Mouse (Mus musculus): Measurements from ENCODE around the gene Ehd3. TPM values are rescaled to one million over a fixed set of nuclear protein-coding genes. Genes with fewer than 3 reads are reported as not detected.

Ehd3 gene
- 16.4 and 24.3 TPM in 2 replicates for polyA plus RNA-seq (2015; fragmentation: Nextera tagmentation; extraction: Ambion mirVana)

DNA sequence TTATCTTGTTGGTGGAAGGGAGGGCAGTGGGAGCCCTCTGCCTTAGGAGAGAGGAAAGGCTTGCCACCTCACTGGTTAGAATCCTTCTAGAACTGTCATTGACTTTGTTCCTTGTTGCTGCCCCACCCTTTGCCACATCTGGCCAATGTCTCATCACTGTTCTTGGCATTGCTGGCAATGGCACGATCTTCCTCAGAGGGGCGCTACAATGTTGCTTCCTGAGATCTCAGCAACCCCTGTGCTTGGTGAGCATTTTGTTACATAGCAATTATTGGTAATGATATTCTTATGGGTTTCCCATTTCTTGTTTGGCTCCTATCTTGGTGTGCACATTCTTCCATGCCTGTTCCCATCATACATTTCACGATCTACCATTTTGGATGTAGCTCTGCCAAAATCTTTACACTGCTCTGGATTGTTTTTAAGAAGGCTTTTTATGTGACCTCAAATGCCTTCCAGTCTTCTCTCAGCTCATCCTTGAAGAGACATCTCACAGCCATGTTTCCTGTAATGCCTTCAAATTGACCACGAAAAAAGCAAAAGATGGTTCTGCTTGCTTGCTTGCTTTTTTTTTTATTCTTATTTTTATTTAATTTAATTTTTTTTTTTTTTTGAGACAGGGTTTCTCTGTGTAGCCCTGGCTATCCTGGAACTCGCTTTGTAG lies at the start of gene Ehd3:
TSS of gene Ehd3 (plus strand) at position 614 of the 664 bp plus-strand sequence.
- peaks cover 13% of the 10 kb centered on the region for H3K4me1 ChIP-seq (replicated peaks)
- WGBS (ENCODE audit: insufficient replicate concordance), result 59% methylated on average over 5 of the region's 5 CpGs
- no peak within 1 kb of the TSS; the same call in 1 of the 2 replicates for H3K27ac ChIP-seq
- peak within 1 kb of the TSS; percentile 61 for H3K4me3 ChIP-seq (replicated peaks)
- DNase-seq (no peak), ATAC-seq (ENCODE audit: low read depth) (no peak)
- no peaks in the 10 kb centered on the region for H3K9me3 ChIP-seq (replicated peaks)
- H3K36me3 ChIP-seq, result no peaks in the 10 kb centered on the region
- H3K27me3 ChIP-seq, result peaks cover 18% of the 10 kb centered on the region
- H3K4me2 ChIP-seq, result peak within 1 kb of the TSS; percentile 67
- peak within 1 kb of the TSS; percentile 67 for H3K9ac ChIP-seq

GRCm38 (mm10) chr17:73770964-73771363 lies 33.0 kb upstream of the Ehd3 start:
- H3K4me2 ChIP-seq, result no peak overlapping the region
- H3K4me1 ChIP-seq (replicated peaks), result no peaks in the 10 kb centered on the region
- H3K9ac ChIP-seq, result no peak overlapping the region
- 47% methylated on average over 8 of the region's 8 CpGs for WGBS (ENCODE audit: insufficient replicate concordance)
- H3K27ac ChIP-seq, result no peak overlapping the region
- H3K9me3 ChIP-seq (replicated peaks), result no peaks in the 10 kb centered on the region
- no peaks in the 10 kb centered on the region for H3K36me3 ChIP-seq
- DNase-seq, result no peak
- H3K27me3 ChIP-seq, result no peaks in the 10 kb centered on the region
- 0 out of 2 replicates have a peak, but pooled peaks have one; percentile 23 for ATAC-seq (ENCODE audit: low read depth)
- no peak overlapping the region for H3K4me3 ChIP-seq (replicated peaks)

DNA sequence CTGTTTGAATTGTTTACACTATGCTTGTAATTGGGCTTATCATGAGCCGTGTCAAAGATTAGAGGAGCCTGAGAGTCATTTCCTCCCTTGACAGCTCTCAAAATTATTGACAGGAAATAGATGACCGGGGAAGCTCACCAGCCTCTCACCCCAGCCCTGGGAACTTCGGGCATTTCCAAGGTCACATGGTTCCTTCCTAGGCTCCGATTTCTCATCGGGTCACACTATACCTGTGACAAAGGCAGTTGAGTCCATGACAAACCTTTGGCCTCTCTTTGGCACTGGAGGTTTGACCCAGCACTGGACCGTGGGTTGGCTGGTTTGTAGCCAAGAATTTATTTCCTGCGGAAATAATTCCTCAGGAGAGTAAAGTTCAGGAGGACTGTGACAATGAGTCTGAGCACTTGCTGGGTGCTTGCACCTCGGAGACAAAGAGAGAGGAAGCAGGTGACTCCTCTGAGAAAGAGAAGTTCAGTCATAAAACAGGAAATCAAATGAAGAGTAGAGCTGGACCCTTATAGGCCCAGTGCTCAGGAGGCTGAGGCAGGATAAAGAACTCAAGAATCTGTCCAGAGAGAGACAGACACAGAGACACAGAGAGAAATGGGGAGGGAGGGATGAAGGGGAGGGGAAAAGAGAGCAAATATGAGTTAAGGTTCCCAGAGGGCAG lies 17.2 kb upstream of the Ehd3 start:
- Histone ChIP-seq H3K4me1 (replicated peaks) (no peaks in the 10 kb centered on the region), H3K36me3 (no peaks in the 10 kb centered on the region), H3K27me3 (no peaks in the 10 kb centered on the region), H3K4me3 (replicated peaks) (no peak overlapping the region), H3K9me3 (replicated peaks) (no peaks in the 10 kb centered on the region), H3K4me2 (no peak overlapping the region), H3K9ac (no peak overlapping the region), H3K27ac (no peak overlapping the region)
- ATAC-seq (ENCODE audit: low read depth) (no peak), DNase-seq (no peak)
- WGBS (ENCODE audit: insufficient replicate concordance), result 28% methylated on average over 8 of the region's 8 CpGs

DNA sequence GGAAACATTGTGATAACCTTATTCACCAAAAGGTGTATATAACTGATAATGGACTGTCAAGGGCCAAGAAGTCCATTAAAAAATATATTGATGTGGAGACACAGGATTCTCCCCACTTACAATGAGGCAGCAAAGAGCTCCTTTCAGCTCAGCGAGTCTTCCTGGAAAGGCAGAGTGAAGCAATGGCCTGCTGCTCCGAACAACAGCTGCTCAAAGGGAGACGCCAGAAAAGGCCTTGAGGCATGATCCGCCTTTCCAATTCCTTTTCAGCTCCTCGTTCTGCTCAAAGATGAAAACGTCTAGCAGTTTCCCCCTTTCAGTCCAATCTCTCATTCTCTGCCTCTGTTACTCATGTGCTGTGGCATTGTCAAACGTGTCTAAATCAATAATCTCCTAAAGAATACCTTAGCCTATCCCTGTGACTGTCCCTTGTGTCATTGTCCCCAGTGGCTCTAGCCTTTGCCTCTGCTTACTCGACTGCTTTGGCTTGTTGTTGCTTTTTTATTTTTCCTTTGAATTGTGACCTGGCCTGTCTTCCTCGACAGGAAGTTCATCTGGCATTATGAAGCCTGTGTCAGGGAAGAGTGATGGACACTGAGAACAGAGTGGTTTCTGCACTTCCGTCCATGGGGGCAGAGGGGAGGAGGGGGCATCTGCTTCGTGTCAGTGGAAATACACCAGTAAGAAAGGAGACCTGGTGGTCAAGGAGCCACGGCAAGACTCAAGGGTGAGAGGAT lies 13.5 kb upstream of the Ehd3 start:
- ATAC-seq (ENCODE audit: low read depth), result no peak
- H3K9me3 ChIP-seq (replicated peaks), result no peaks in the 10 kb centered on the region
- no peak overlapping the region for H3K27ac ChIP-seq
- no peaks in the 10 kb centered on the region for H3K4me1 ChIP-seq (replicated peaks)
- H3K4me3 ChIP-seq (replicated peaks), result no peak overlapping the region
- no peak for DNase-seq
- 39% methylated on average over 12 of the region's 12 CpGs for WGBS (ENCODE audit: insufficient replicate concordance)
- no peak overlapping the region for H3K9ac ChIP-seq
- H3K36me3 ChIP-seq, result no peaks in the 10 kb centered on the region
- no peaks in the 10 kb centered on the region for H3K27me3 ChIP-seq
- no peak overlapping the region for H3K4me2 ChIP-seq

- no peaks in the 10 kb centered on the region for H3K4me1 ChIP-seq (replicated peaks)
- H3K9me3 ChIP-seq (replicated peaks), result no peaks in the 10 kb centered on the region
- H3K36me3 ChIP-seq, result no peaks in the 10 kb centered on the region
- no peaks in the 10 kb centered on the region for H3K27me3 ChIP-seq
- ATAC-seq (ENCODE audit: low read depth) (no peak), DNase-seq (no peak)
- H3K4me3 ChIP-seq (replicated peaks), result no peak overlapping the region
- 54% methylated on average over 6 of the region's 6 CpGs for WGBS (ENCODE audit: insufficient replicate concordance)
- H3K9ac ChIP-seq, result no peak overlapping the region
- H3K27ac ChIP-seq, result no peak overlapping the region
- no peak overlapping the region for H3K4me2 ChIP-seq
Observed at GRCm38 (mm10) chr17:73796789-73797188, 7.1 kb upstream of the Ehd3 start.

DNA sequence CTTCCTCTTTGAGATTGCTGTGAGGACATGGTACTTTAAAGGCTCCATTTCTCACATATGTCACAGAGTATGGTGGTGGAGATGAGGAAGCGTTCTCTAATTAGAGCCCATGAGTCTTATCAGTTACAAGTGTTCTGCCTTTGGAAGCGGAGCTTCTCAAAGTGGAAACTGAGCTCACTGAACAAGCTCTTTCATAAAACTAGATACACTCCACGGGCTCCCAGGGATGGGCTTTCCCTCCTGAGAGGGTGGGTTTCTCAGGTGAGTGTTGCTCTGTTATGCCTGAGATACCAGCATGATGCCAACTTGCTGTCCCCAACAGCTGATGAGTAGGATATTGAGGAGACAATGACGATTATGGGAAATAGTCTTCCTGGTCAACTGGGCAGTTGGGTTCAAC lies 6.2 kb upstream of the Ehd3 start:
- no peak for ATAC-seq (ENCODE audit: low read depth)
- Histone ChIP-seq H3K4me1 (replicated peaks) (no peaks in the 10 kb centered on the region), H3K36me3 (no peaks in the 10 kb centered on the region), H3K27ac (no peak overlapping the region), H3K9ac (no peak overlapping the region), H3K4me3 (replicated peaks) (no peak overlapping the region), H3K27me3 (no peaks in the 10 kb centered on the region), H3K9me3 (replicated peaks) (no peaks in the 10 kb centered on the region), H3K4me2 (no peak overlapping the region)
- 61% methylated on average over 4 of the region's 4 CpGs for WGBS (ENCODE audit: insufficient replicate concordance)
- DNase-seq, result no peak

GRCm38 (mm10) chr17:73804592-73805271 lies 798 bp downstream of the Ehd3 start:
- H3K4me2 ChIP-seq, result peak overlapping the region; percentile 67
- H3K4me1 ChIP-seq (replicated peaks), result peaks cover 20% of the 10 kb centered on the region
- peak; percentile 83 for ATAC-seq (ENCODE audit: low read depth)
- H3K9me3 ChIP-seq (replicated peaks), result no peaks in the 10 kb centered on the region
- H3K9ac ChIP-seq, result peak overlapping the region; percentile 67
- H3K27me3 ChIP-seq, result peaks cover 18% of the 10 kb centered on the region
- peak; percentile 65 for DNase-seq
- no peak overlapping the region; the same call in 1 of the 2 replicates for H3K27ac ChIP-seq
- H3K36me3 ChIP-seq, result no peaks in the 10 kb centered on the region
- WGBS (ENCODE audit: insufficient replicate concordance), result 1% methylated on average over 45 of the region's 45 CpGs
- H3K4me3 ChIP-seq (replicated peaks), result peak overlapping the region; percentile 61

GRCm38 (mm10) chr17:73806331-73806730 lies 2.4 kb downstream of the Ehd3 start:
- no peak for ATAC-seq (ENCODE audit: low read depth)
- WGBS (ENCODE audit: insufficient replicate concordance), result 72% methylated on average over 6 of the region's 6 CpGs
- Histone ChIP-seq H3K36me3 (no peaks in the 10 kb centered on the region), H3K4me1 (replicated peaks) (peaks cover 20% of the 10 kb centered on the region), H3K27ac (peak overlapping the region; percentile 9; the same call in 1 of the 2 replicates), H3K9me3 (replicated peaks) (no peaks in the 10 kb centered on the region), H3K4me2 (peak overlapping the region; percentile 41), H3K27me3 (peaks cover 18% of the 10 kb centered on the region), H3K9ac (no peak overlapping the region; the same call in 1 of the 2 replicates), H3K4me3 (replicated peaks) (peak overlapping the region; percentile 29)
- DNase-seq, result no peak

DNA sequence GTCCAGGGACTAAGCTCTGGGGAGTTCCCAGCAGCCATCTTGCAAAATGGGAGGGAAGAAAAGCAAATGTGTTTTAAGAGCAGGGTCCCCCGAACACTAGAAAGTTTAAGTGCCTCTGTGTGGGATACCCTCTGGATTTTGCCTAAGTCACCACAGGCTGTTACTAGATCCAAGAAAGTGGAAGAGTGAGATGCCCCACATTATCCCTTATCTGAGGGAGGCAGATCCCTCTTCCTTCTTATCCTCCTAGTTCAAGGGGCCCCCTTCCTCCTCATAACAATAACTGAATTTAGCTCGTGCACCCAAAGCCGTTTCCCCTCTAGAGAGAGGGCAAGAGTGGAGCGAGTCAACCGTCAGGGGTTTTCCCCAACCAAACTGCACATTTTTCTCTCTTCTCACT lies 3.3 kb downstream of the Ehd3 start:
- Histone ChIP-seq H3K9ac (no peak overlapping the region), H3K4me2 (peak overlapping the region; percentile 39), H3K27me3 (peaks cover 18% of the 10 kb centered on the region), H3K36me3 (no peaks in the 10 kb centered on the region), H3K9me3 (replicated peaks) (no peaks in the 10 kb centered on the region), H3K4me1 (replicated peaks) (peaks cover 20% of the 10 kb centered on the region), H3K4me3 (replicated peaks) (peak overlapping the region; percentile 9; the same call in 1 of the 2 replicates), H3K27ac (no peak overlapping the region; the same call in 1 of the 2 replicates)
- no peak for DNase-seq
- 30% methylated on average over 5 of the region's 5 CpGs for WGBS (ENCODE audit: insufficient replicate concordance)
- peak; percentile 56 for ATAC-seq (ENCODE audit: low read depth)

- Histone ChIP-seq H3K4me3 (replicated peaks) (0 out of 2 replicates have a peak overlapping the region, but pooled peaks have one; percentile 17), H3K4me1 (replicated peaks) (peaks cover 20% of the 10 kb centered on the region), H3K9ac (no peak overlapping the region), H3K9me3 (replicated peaks) (no peaks in the 10 kb centered on the region), H3K27ac (no peak overlapping the region), H3K4me2 (peak overlapping the region; percentile 8; the same call in 1 of the 2 replicates), H3K27me3 (peaks cover 16% of the 10 kb centered on the region), H3K36me3 (no peaks in the 10 kb centered on the region)
- WGBS (ENCODE audit: insufficient replicate concordance), result 70% methylated on average over 6 of the region's 6 CpGs
- ATAC-seq (ENCODE audit: low read depth), result no peak
- no peak for DNase-seq
Observed at GRCm38 (mm10) chr17:73808431-73808830, 4.5 kb downstream of the Ehd3 start.

- no peak overlapping the region for H3K9ac ChIP-seq
- no peak overlapping the region for H3K4me3 ChIP-seq (replicated peaks)
- no peak overlapping the region for H3K27ac ChIP-seq
- 78% methylated on average over 1 of the region's 1 CpGs for WGBS (ENCODE audit: insufficient replicate concordance)
- H3K4me2 ChIP-seq, result no peak overlapping the region
- H3K27me3 ChIP-seq, result no peaks in the 10 kb centered on the region
- H3K36me3 ChIP-seq, result no peaks in the 10 kb centered on the region
- no peaks in the 10 kb centered on the region for H3K9me3 ChIP-seq (replicated peaks)
- ATAC-seq (ENCODE audit: low read depth), result no peak
- DNase-seq, result no peak
- H3K4me1 ChIP-seq (replicated peaks), result peaks cover 18% of the 10 kb centered on the region
Observed at GRCm38 (mm10) chr17:73810801-73811200, 6.9 kb downstream of the Ehd3 start.
